Mouse (Mus musculus) ovary, postnatal 10 days (tissue): ENCODE data around the gene Olfr829.
"Not testable (repeated sequence)": the region's sequence is repeated elsewhere in the genome, so short reads cannot be mapped to it uniquely, and the experiment has no call there.

Experiments used
- DNase-seq: peaks from one replicate; pipeline ENCODE4 v3.0.0; 2022; ENCODE audit warnings: low spot score

The Olfr829 gene

DNA sequence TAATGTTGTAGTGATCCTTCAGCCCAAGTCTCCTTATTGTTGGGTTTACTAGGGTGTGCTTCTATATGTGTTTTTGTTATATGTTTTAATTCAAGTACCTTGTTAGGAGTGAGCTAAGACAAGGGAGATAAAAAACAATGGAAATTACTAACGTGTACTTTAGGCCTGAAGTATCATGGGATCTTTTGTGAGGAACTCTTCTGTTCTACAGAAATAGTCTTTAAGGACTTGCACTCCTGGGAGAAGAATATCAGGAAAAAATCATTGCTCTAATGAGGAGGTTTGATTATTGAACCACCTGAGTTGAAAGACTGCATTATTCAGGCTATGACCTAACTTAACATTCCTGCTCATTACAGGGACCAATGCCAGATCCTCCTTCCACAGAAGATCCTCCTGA, at the start of gene Olfr829:
Gene Olfr829 (plus strand): TSS at position 301 of the 400 bp plus-strand sequence.
- no peak for DNase-seq

DNA sequence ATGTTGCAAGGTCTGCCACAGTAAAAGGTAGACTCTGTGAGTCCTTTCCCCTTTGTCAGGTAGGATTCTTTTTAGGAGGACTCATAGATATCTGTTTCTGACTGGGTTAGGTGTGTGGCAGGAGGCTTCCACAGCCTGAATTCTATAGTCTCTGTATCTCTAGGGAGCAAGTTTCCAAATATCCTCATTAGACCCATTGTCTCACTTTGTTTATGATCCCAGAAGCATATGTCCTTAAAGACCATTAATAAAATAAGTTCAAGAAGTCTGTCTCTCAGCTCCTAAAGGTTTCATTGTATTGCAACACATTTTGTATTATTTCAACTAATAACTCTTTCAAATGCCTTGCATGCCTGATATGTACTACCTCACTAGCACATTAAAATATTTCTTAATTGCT, 35.3 kb upstream of the Olfr829 start, which contains the start of gene Olfr828:
Gene Olfr828 (minus strand): TSS at position 101 of the 400 bp plus-strand sequence.
- no peak for DNase-seq

DNA sequence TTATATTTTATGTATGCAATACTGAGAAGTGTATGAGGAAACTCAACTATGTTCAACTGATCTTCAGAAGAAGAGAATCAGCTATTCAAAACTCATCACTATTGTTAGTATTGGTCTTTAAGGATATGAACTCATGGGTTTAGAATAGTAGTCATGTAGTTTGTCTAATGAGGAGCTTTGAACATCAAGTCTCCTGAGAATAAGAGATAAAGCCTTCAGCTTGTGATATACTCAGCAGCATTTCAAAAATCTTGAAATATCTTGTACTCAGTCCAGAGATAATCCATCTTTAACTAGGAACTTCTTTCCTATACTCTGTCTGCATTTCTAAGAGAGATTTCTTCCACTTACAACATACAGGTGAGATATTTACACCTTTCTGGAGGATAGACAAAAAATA, 19.7 kb downstream of the Olfr829 start, which contains the start of gene Olfr830:
Gene Olfr830 (plus strand): TSS at position 301 of the 400 bp plus-strand sequence.
- DNase-seq: no peak

DNA sequence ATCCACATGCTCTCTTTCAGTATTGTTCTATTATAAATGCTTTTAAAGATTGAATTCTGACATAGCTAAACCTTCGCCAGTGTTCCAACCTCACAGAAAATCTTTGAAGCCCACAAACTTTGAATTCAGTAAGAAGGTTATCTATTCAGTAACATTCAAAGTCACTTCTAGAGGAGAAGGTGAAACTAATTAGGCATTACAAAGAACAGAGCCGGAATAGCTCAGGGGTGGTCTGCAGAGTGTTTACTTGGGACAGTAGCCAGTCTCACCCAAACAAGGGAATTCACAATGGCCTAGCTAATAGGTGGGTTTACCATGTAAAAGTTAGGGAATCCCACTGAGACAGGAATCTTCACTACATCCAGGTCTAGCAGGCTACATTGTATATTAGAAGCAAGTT, 53.0 kb downstream of the Olfr829 start:
- not testable (repeated sequence) for DNase-seq
